Mouse (Mus musculus): ENCODE data around the gene Setx. TPM values are rescaled to one million over a fixed set of nuclear protein-coding genes. Genes with fewer than 3 reads are reported as not detected.

Gene Setx
- polyA plus RNA-seq, 1 experiment from 2014 or later, result 4.9 TPM

DNA sequence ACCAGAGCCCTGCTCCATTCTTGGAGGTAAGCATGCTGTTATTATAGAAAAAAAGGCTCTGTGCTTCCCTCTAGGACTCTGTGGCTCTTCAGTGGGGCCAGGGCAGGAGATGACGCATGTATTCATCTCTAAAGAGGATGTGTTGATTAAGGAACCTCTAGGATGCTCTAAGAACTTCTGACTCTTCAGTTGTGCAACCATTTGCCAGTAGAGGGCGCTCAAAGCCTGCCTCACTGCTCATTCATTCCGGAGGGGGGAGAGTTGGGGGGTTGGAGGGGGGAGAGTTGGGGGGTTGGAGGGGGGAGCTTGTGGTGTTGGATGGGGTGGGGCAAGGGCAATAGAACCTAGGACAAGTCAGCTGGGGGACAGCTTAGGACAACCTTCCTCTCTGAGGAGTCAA is 75.9 kb downstream of the Setx start:
- H3K9me3 ChIP-seq (ENCODE audit: control insufficient read depth, low read length), result no peaks in the 10 kb centered on the region
- no peak overlapping the region for H3K9ac ChIP-seq (ENCODE audit: low read depth, low read length)
- no peak overlapping the region for H3K27ac ChIP-seq (ENCODE audit: low read length)
- H3K4me2 ChIP-seq (ENCODE audit: low read depth, low read length), result no peak overlapping the region
- H3K36me3 ChIP-seq (ENCODE audit: control insufficient read depth, insufficient read depth, low read length), result no peaks in the 10 kb centered on the region
- H3K4me3 ChIP-seq (ENCODE audit: low read length), result no peak overlapping the region
- WGBS, result 1% methylated on average over 3 of the region's 3 CpGs
- no peak for ATAC-seq
- peaks cover 3% of the 10 kb centered on the region for H3K4me1 ChIP-seq (ENCODE audit: control insufficient read depth, insufficient read depth, low read length)
- peaks cover 22% of the 10 kb centered on the region for H3K27me3 ChIP-seq (replicated peaks; ENCODE audit: control insufficient read depth, insufficient read depth, low read length)

DNA sequence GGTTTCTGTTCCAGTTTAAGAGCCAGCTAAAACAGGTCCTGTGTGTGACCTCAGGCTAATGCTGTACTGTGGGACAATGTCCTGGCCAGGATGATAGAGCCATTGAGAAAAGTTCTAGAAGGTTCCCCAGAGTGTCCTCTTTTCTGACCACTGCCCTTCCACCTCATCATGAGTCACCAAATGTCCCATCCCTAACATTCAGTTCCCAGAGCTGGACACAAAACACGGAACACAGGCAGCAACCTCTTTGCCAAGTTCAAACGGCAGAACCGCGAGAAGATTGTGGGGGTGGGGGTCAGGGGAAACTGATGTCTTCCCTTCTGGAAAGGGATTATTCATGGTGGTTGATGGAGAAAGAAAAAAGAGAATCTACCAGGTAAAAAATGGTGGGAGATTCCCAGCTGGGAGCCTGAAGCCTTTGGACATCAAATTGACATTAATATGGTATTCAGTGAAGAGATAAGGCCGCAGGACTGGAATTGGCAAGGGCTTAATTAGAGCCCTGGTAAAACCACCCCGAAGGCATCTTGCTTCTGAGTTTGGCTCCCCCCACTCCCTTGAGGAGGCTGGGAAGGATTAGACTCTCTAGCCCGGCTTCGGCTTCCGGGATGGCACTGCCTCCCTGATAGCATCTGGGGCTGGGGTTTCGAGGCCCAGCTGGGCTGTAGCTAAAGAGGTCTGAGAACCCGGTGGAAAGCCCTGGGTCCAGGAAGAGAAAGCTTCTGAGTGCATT is 77.4 kb downstream of the Setx start:
- no peak for ATAC-seq
- Histone ChIP-seq H3K27me3 (replicated peaks; ENCODE audit: control insufficient read depth, insufficient read depth, low read length) (peaks cover 9% of the 10 kb centered on the region; the same call in 1 of the 2 replicates), H3K4me2 (ENCODE audit: low read depth, low read length) (no peak overlapping the region), H3K4me3 (ENCODE audit: low read length) (no peak overlapping the region), H3K9me3 (ENCODE audit: control insufficient read depth, low read length) (no peaks in the 10 kb centered on the region), H3K4me1 (ENCODE audit: control insufficient read depth, insufficient read depth, low read length) (no peaks in the 10 kb centered on the region), H3K9ac (ENCODE audit: low read depth, low read length) (no peak overlapping the region), H3K36me3 (ENCODE audit: control insufficient read depth, insufficient read depth, low read length) (no peaks in the 10 kb centered on the region), H3K27ac (ENCODE audit: low read length) (no peak overlapping the region)
- 65% methylated on average over 11 of the region's 11 CpGs for WGBS

DNA sequence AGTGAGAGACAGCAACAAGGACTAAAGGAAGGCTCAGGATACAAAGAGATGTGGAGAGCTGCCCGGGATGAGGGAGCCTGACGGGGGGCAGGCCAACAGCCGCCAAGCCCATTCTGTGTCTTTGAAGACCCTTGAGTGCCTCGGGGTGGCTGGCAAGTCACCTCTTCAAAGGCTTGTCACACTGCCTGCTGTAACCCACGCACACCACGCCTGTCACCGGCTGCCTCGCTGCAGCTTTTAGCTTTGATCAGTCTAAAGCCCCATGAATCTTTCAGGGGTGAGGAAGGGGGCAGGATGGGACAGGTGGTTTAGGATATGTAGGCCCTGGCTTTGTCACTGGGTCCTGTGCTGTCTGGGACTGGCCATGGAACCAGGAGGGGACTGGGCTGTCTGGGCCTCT is 82.2 kb downstream of the Setx start:
- ATAC-seq, result no peak
- Histone ChIP-seq H3K9ac (ENCODE audit: low read depth, low read length) (no peak overlapping the region), H3K4me1 (ENCODE audit: control insufficient read depth, insufficient read depth, low read length) (no peaks in the 10 kb centered on the region), H3K27ac (ENCODE audit: low read length) (no peak overlapping the region), H3K4me2 (ENCODE audit: low read depth, low read length) (no peak overlapping the region), H3K9me3 (ENCODE audit: control insufficient read depth, low read length) (no peaks in the 10 kb centered on the region), H3K4me3 (ENCODE audit: low read length) (no peak overlapping the region), H3K36me3 (ENCODE audit: control insufficient read depth, insufficient read depth, low read length) (no peaks in the 10 kb centered on the region), H3K27me3 (replicated peaks; ENCODE audit: control insufficient read depth, insufficient read depth, low read length) (no peaks in the 10 kb centered on the region)
- 33% methylated on average over 8 of the region's 8 CpGs for WGBS

DNA sequence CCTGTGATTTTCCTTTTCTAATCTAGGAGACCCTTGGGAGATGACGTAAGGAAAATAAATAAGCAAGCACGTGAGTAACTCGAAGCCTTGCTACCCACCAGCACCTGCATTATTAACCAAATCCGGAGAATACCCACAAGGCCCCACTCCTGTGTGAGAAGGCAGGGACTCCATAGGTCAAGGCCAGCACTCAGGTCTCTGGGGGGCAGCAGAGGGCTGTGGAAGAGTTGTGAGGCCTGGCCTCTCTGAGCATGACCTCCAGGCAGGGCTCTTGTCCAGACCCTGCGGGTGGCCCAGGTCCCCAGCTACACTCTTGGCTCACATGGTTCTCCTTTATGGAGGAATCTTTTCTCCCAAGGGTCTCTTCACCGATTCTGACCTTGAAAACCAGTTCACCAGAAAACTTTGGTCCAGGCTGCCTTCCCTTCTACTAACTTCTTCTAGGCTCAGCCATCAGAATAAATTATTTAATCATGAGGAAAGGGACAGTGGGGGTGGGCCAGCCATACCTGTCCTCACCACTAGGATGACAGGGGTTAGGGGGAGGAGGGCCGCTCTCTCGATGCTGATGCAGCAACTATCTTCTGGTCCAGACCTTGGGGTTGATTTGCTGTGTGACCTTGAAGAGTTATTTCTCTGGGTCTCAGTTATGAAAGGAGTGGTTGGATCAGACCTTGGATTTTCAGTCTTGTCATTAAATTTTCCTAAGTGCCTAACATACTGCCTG is 92.5 kb downstream of the Setx start:
- Histone ChIP-seq H3K9me3 (ENCODE audit: control insufficient read depth, low read length) (no peaks in the 10 kb centered on the region), H3K9ac (ENCODE audit: low read depth, low read length) (no peak overlapping the region), H3K27me3 (replicated peaks; ENCODE audit: control insufficient read depth, insufficient read depth, low read length) (no peaks in the 10 kb centered on the region), H3K4me3 (ENCODE audit: low read length) (no peak overlapping the region), H3K27ac (ENCODE audit: low read length) (no peak overlapping the region), H3K4me1 (ENCODE audit: control insufficient read depth, insufficient read depth, low read length) (no peaks in the 10 kb centered on the region), H3K36me3 (ENCODE audit: control insufficient read depth, insufficient read depth, low read length) (no peaks in the 10 kb centered on the region), H3K4me2 (ENCODE audit: low read depth, low read length) (no peak overlapping the region)
- ATAC-seq, result no peak
- WGBS, result 49% methylated on average over 8 of the region's 8 CpGs

DNA sequence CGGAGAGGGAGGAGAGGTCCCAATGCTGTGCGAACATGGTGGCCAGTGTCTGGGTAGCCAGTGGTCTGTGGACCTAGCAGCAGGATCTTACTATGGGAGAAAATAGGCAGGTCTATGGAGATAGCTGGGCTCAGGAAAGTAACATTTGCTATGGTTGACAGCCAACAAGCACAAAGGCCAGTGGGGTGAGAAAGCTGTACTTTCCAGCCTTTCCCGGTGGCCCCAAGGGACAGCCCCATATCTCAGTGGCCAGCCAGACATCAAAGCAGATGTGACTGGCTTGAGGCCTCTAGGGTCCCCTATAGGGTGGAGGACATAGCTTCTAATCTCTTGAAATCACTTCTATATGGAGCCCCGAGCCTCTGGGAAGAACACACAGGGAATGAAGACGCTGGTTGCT is 93.1 kb downstream of the Setx start:
- Histone ChIP-seq H3K4me3 (ENCODE audit: low read length) (no peak overlapping the region), H3K27me3 (replicated peaks; ENCODE audit: control insufficient read depth, insufficient read depth, low read length) (no peaks in the 10 kb centered on the region), H3K36me3 (ENCODE audit: control insufficient read depth, insufficient read depth, low read length) (no peaks in the 10 kb centered on the region), H3K4me1 (ENCODE audit: control insufficient read depth, insufficient read depth, low read length) (no peaks in the 10 kb centered on the region), H3K9ac (ENCODE audit: low read depth, low read length) (no peak overlapping the region), H3K27ac (ENCODE audit: low read length) (no peak overlapping the region), H3K9me3 (ENCODE audit: control insufficient read depth, low read length) (no peaks in the 10 kb centered on the region), H3K4me2 (ENCODE audit: low read depth, low read length) (no peak overlapping the region)
- ATAC-seq, result no peak
- 88% methylated on average over 5 of the region's 5 CpGs for WGBS

GRCm38 (mm10) chr2:29217897-29218296 is 93.9 kb downstream of the Setx start:
- no peak for ATAC-seq
- Histone ChIP-seq H3K27me3 (replicated peaks; ENCODE audit: control insufficient read depth, insufficient read depth, low read length) (no peaks in the 10 kb centered on the region), H3K4me3 (ENCODE audit: low read length) (no peak overlapping the region), H3K4me1 (ENCODE audit: control insufficient read depth, insufficient read depth, low read length) (no peaks in the 10 kb centered on the region), H3K36me3 (ENCODE audit: control insufficient read depth, insufficient read depth, low read length) (no peaks in the 10 kb centered on the region), H3K9me3 (ENCODE audit: control insufficient read depth, low read length) (no peaks in the 10 kb centered on the region), H3K27ac (ENCODE audit: low read length) (no peak overlapping the region), H3K4me2 (ENCODE audit: low read depth, low read length) (no peak overlapping the region), H3K9ac (ENCODE audit: low read depth, low read length) (no peak overlapping the region)
- 70% methylated on average over 10 of the region's 10 CpGs for WGBS

DNA sequence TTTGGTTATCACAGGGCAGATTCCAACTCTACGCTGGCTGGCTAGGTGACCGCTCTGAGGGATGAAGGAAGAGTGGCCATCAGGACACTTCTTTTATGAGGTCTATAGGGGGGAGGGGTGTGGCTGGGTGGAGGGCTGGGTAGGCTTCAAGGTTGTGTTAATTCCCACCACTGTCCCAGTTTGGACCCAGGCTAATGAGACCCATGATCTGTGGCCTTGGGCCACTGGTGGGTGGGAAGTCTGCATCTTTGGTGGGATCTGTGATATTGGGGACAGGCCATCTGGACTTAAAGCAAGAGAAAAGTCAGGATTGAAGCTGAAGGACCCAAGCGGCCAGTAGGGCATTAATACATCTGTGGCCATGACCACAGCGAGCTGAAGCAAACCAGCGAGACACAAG is 94.8 kb downstream of the Setx start:
- Histone ChIP-seq H3K9me3 (ENCODE audit: control insufficient read depth, low read length) (no peaks in the 10 kb centered on the region), H3K27ac (ENCODE audit: low read length) (no peak overlapping the region), H3K27me3 (replicated peaks; ENCODE audit: control insufficient read depth, insufficient read depth, low read length) (no peaks in the 10 kb centered on the region), H3K4me1 (ENCODE audit: control insufficient read depth, insufficient read depth, low read length) (no peaks in the 10 kb centered on the region), H3K36me3 (ENCODE audit: control insufficient read depth, insufficient read depth, low read length) (no peaks in the 10 kb centered on the region), H3K4me3 (ENCODE audit: low read length) (no peak overlapping the region), H3K9ac (ENCODE audit: low read depth, low read length) (no peak overlapping the region), H3K4me2 (ENCODE audit: low read depth, low read length) (no peak overlapping the region)
- 91% methylated on average over 5 of the region's 5 CpGs for WGBS
- ATAC-seq, result no peak

GRCm38 (mm10) chr2:29222302-29222701 is 98.3 kb downstream of the Setx start:
- Histone ChIP-seq H3K4me2 (ENCODE audit: low read depth, low read length) (no peak overlapping the region), H3K27ac (ENCODE audit: low read length) (no peak overlapping the region), H3K27me3 (replicated peaks; ENCODE audit: control insufficient read depth, insufficient read depth, low read length) (no peaks in the 10 kb centered on the region), H3K9me3 (ENCODE audit: control insufficient read depth, low read length) (no peaks in the 10 kb centered on the region), H3K36me3 (ENCODE audit: control insufficient read depth, insufficient read depth, low read length) (no peaks in the 10 kb centered on the region), H3K4me1 (ENCODE audit: control insufficient read depth, insufficient read depth, low read length) (no peaks in the 10 kb centered on the region), H3K4me3 (ENCODE audit: low read length) (no peak overlapping the region), H3K9ac (ENCODE audit: low read depth, low read length) (no peak overlapping the region)
- ATAC-seq, result no peak
- WGBS, result 4% methylated on average over 4 of the region's 4 CpGs

GRCm38 (mm10) chr2:29223591-29224262 is 99.7 kb downstream of the Setx start:
- Histone ChIP-seq H3K27ac (ENCODE audit: low read length) (no peak overlapping the region), H3K36me3 (ENCODE audit: control insufficient read depth, insufficient read depth, low read length) (no peaks in the 10 kb centered on the region), H3K4me1 (ENCODE audit: control insufficient read depth, insufficient read depth, low read length) (no peaks in the 10 kb centered on the region), H3K9me3 (ENCODE audit: control insufficient read depth, low read length) (no peaks in the 10 kb centered on the region), H3K4me2 (ENCODE audit: low read depth, low read length) (no peak overlapping the region), H3K27me3 (replicated peaks; ENCODE audit: control insufficient read depth, insufficient read depth, low read length) (no peaks in the 10 kb centered on the region), H3K4me3 (ENCODE audit: low read length) (no peak overlapping the region), H3K9ac (ENCODE audit: low read depth, low read length) (no peak overlapping the region)
- 54% methylated on average over 7 of the region's 7 CpGs for WGBS
- ATAC-seq, result no peak

Measured in intestine, embryonic 16.5 days (tissue).